Mouse (Mus musculus): ENCODE results near the gene Smyd3. TPM values are rescaled to one million over a fixed set of nuclear protein-coding genes. Genes with fewer than 3 reads are reported as not detected.

Smyd3 gene
- polyA plus RNA-seq, 1 experiment, result 10.6 TPM

GRCm38 (mm10) chr1:178929531-178929930 lies 588.3 kb downstream of the Smyd3 start:
- Histone ChIP-seq H3K27me3 (ENCODE audit: control insufficient read depth, insufficient read depth, insufficient read length) (no peaks in the 10 kb centered on the region), H3ac (ENCODE audit: control insufficient read depth, insufficient read length, low read depth) (no peak overlapping the region), H3K79me2 (ENCODE audit: control insufficient read depth, insufficient read depth) (no peaks in the 10 kb centered on the region), H3K79me3 (ENCODE audit: low read depth) (no peaks in the 10 kb centered on the region), H3K36me3 (ENCODE audit: control insufficient read depth, insufficient read depth) (no peaks in the 10 kb centered on the region), H3K4me3 (ENCODE audit: insufficient read depth, poor library complexity, severe bottlenecking) (no peak overlapping the region)
- TF ChIP-seq MYOD1 (IDR thresholded peaks at IDR 0.05; ENCODE audit: control insufficient read depth, insufficient read length, low read depth) (no peak), CEBPB (IDR thresholded peaks at IDR 0.05; ENCODE audit: low read depth) (no peak)

- Histone ChIP-seq H3ac (ENCODE audit: control insufficient read depth, insufficient read length, low read depth) (no peak overlapping the region), H3K36me3 (ENCODE audit: control insufficient read depth, insufficient read depth) (no peaks in the 10 kb centered on the region), H3K79me3 (ENCODE audit: low read depth) (no peaks in the 10 kb centered on the region), H3K4me3 (ENCODE audit: insufficient read depth, poor library complexity, severe bottlenecking) (no peak overlapping the region), H3K79me2 (ENCODE audit: control insufficient read depth, insufficient read depth) (no peaks in the 10 kb centered on the region), H3K27me3 (ENCODE audit: control insufficient read depth, insufficient read depth, insufficient read length) (no peaks in the 10 kb centered on the region)
- TF ChIP-seq FOSL1 (IDR thresholded peaks at IDR 0.05; ENCODE audit: insufficient read depth, low read length, poor library complexity, severe bottlenecking) (no peak), MYOG (IDR thresholded peaks at IDR 0.05; ENCODE audit: control insufficient read depth, extremely low read depth, insufficient read length) (no peak), MAX (IDR thresholded peaks at IDR 0.05) (no peak)
Measured at GRCm38 (mm10) chr1:178924492-178925183, 593.2 kb downstream of the Smyd3 start.

- H3K27me3 ChIP-seq (ENCODE audit: control insufficient read depth, insufficient read depth, insufficient read length), result no peaks in the 10 kb centered on the region
- no peaks in the 10 kb centered on the region for H3K79me3 ChIP-seq (ENCODE audit: low read depth)
- no peaks in the 10 kb centered on the region for H3K36me3 ChIP-seq (ENCODE audit: control insufficient read depth, insufficient read depth)
- no peak overlapping the region for H3K4me3 ChIP-seq (ENCODE audit: insufficient read depth, poor library complexity, severe bottlenecking)
- H3K79me2 ChIP-seq (ENCODE audit: control insufficient read depth, insufficient read depth), result no peaks in the 10 kb centered on the region
- no peak overlapping the region for H3ac ChIP-seq (ENCODE audit: control insufficient read depth, insufficient read length, low read depth)
- TF ChIP-seq FOSL1 (IDR thresholded peaks at IDR 0.05; ENCODE audit: insufficient read depth, low read length, poor library complexity, severe bottlenecking) (no peak), MAX (IDR thresholded peaks at IDR 0.05) (no peak), CEBPB (IDR thresholded peaks at IDR 0.05; ENCODE audit: low read depth) (no peak), CTCF (IDR thresholded peaks at IDR 0.05; ENCODE audit: control insufficient read depth, insufficient read depth, insufficient read length) (no peak)
Measured at GRCm38 (mm10) chr1:178917194-178917902, 600.5 kb downstream of the Smyd3 start.

- Histone ChIP-seq H3K79me3 (ENCODE audit: low read depth) (no peaks in the 10 kb centered on the region), H3K27me3 (ENCODE audit: control insufficient read depth, insufficient read depth, insufficient read length) (no peaks in the 10 kb centered on the region), H3K36me3 (ENCODE audit: control insufficient read depth, insufficient read depth) (no peaks in the 10 kb centered on the region), H3K79me2 (ENCODE audit: control insufficient read depth, insufficient read depth) (no peaks in the 10 kb centered on the region), H3ac (ENCODE audit: control insufficient read depth, insufficient read length, low read depth) (no peak overlapping the region), H3K4me3 (ENCODE audit: insufficient read depth, poor library complexity, severe bottlenecking) (no peak overlapping the region)
- TF ChIP-seq CEBPB (IDR thresholded peaks at IDR 0.05; ENCODE audit: low read depth) (no peak), MYOG (IDR thresholded peaks at IDR 0.05; ENCODE audit: control insufficient read depth, extremely low read depth, insufficient read length) (no peak), USF1 (IDR thresholded peaks at IDR 0.05; ENCODE audit: low read depth) (no peak), MYOD1 (IDR thresholded peaks at IDR 0.05; ENCODE audit: control insufficient read depth, insufficient read length, low read depth) (no peak), MAX (IDR thresholded peaks at IDR 0.05) (no peak), CTCF (IDR thresholded peaks at IDR 0.05; ENCODE audit: control insufficient read depth, insufficient read depth, insufficient read length) (no peak), FOSL1 (IDR thresholded peaks at IDR 0.05; ENCODE audit: insufficient read depth, low read length, poor library complexity, severe bottlenecking) (no peak)
Measured at GRCm38 (mm10) chr1:178915056-178915455, 602.8 kb downstream of the Smyd3 start.

- Histone ChIP-seq H3ac (ENCODE audit: control insufficient read depth, insufficient read length, low read depth) (no peak overlapping the region), H3K27me3 (ENCODE audit: control insufficient read depth, insufficient read depth, insufficient read length) (no peaks in the 10 kb centered on the region), H3K4me3 (ENCODE audit: insufficient read depth, poor library complexity, severe bottlenecking) (no peak overlapping the region), H3K79me3 (ENCODE audit: low read depth) (no peaks in the 10 kb centered on the region), H3K79me2 (ENCODE audit: control insufficient read depth, insufficient read depth) (no peaks in the 10 kb centered on the region), H3K36me3 (ENCODE audit: control insufficient read depth, insufficient read depth) (no peaks in the 10 kb centered on the region)
- TF ChIP-seq MYOD1 (IDR thresholded peaks at IDR 0.05; ENCODE audit: control insufficient read depth, insufficient read length, low read depth) (no peak), MYOG (IDR thresholded peaks at IDR 0.05; ENCODE audit: control insufficient read depth, extremely low read depth, insufficient read length) (no peak), USF1 (IDR thresholded peaks at IDR 0.05; ENCODE audit: low read depth) (no peak), CEBPB (IDR thresholded peaks at IDR 0.05; ENCODE audit: low read depth) (no peak), CTCF (IDR thresholded peaks at IDR 0.05; ENCODE audit: control insufficient read depth, insufficient read depth, insufficient read length) (no peak), MAX (IDR thresholded peaks at IDR 0.05) (no peak), FOSL1 (IDR thresholded peaks at IDR 0.05; ENCODE audit: insufficient read depth, low read length, poor library complexity, severe bottlenecking) (no peak)
Measured at GRCm38 (mm10) chr1:178912936-178913716, 604.7 kb downstream of the Smyd3 start.

Data from C2C12 (cell line).